Mouse (Mus musculus) heart, adult 10 weeks (tissue): ENCODE measurements around the gene Guca2b. TPM values are rescaled to one million over a fixed set of nuclear protein-coding genes. Genes with fewer than 3 reads are reported as not detected.

Experiments used
- polyA plus RNA-seq: library from polyadenylated mRNA; stranded (reverse); fragments of 350-450 nt; fragmentation: Illumina TruSeq; extraction: RNeasy Lipid Tissue Mini Kit (QIAGEN cat#74804); gene quantifications from one replicate; pipeline ENCODE4 v1.2.3, GENCODE M21; 2014; ENCODE audit warnings: low read depth, low replicate concordance

Gene Guca2b
- polyA plus RNA-seq = not detected

DNA sequence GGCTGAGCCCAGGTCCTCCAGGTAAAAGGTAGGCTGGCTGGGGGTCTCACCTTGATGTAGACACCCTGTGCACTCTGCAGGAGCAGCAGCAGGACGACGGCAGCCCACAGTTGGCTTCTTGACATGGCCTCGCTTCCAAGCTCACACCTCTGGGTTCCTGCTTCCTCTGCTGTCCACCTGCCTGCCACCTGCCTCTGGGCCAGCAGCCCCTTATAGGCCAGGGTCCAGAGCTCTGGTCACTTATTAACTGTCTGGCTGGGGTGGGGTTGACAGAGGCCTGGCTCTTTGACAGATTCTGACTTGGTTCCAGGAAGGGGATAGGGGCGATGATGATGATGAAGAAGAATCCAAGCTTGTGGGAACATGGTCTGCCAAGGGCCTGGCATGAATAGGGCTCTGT lies at the start of gene Guca2b:
Gene Guca2b, minus strand, starts transcription at position 224 of the 400 bp plus-strand sequence.

DNA sequence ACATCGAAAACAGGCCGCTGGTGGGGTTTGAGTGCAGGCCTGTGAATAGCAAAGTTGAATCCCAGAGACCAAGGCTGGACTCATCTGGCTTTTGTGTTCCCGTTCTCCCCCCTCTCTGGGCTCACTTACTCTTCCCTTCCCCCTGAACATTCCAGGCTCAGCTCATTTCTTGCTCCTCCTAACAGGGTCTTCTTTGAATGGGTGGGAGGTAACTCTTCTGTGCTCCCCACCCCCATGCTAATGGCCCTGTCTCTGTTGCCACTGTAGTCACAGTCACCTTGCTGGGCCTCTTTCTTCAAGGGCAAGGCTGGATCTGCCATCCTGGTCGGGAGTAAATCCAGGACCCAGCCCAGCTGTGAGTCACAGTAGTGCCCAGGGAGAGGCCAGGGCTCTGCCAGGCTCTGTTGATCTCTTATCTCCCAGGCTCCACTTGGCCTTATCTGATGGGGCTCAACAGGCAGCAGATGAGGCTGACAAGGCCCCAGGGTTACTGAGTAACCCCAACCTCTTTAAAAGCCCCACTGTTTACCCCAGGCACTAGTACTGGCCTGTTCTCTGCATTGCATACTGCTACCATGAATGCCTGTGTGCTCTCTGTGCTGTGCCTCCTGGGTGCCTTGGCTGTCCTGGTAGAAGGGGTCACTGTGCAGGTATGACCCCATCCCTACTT lies 21.4 kb downstream of the Guca2b start, which contains the start of gene Guca2a:
Gene Guca2a, plus strand, starts transcription at position 529 of the 670 bp plus-strand sequence.

Other genes starting within 250 kb of the Guca2b start
- not detected for gene Ccdc30, start 243.4 kb downstream of the Guca2b start, polyA plus RNA-seq
- gene Ppcs, start 236.5 kb downstream of the Guca2b start, polyA plus RNA-seq = 9.9 TPM
- not detected for gene Zmynd12, start 236.1 kb downstream of the Guca2b start, polyA plus RNA-seq
- 1.2 TPM for gene Rimkla, start 166.3 kb downstream of the Guca2b start, polyA plus RNA-seq
- gene Foxj3, start 122.0 kb downstream of the Guca2b start, polyA plus RNA-seq = 19.0 TPM
- gene Frg2f1, start 119.4 kb downstream of the Guca2b start, polyA plus RNA-seq = 5.9 TPM
- gene Guca2a, start 21.2 kb downstream of the Guca2b start, polyA plus RNA-seq = not detected
- gene Hivep3, start 74.8 kb upstream of the Guca2b start, polyA plus RNA-seq = 6.4 TPM